Mouse (Mus musculus): Measurements from ENCODE around the gene Gbf1. TPM values are rescaled to one million over a fixed set of nuclear protein-coding genes. Genes with fewer than 3 reads are reported as not detected.
A peak's percentile ranks its signal among the peaks of the same experiment; 100 is the strongest.
"Not testable (repeated sequence)": the region's sequence is repeated elsewhere in the genome, so short reads cannot be mapped to it uniquely, and the experiment has no call there.

The Gbf1 gene
- polyA plus RNA-seq, 1 experiment: 61.8 TPM

- H3K4me2 ChIP-seq (ENCODE audit: low read depth): peak overlapping the region; percentile 98
- H3ac ChIP-seq (ENCODE audit: control insufficient read depth, insufficient read length): no peak overlapping the region
- no peaks in the 10 kb centered on the region for H3K27me3 ChIP-seq (ENCODE audit: control insufficient read depth, insufficient read depth, insufficient read length)
- H3K79me2 ChIP-seq (ENCODE audit: control insufficient read depth, insufficient read depth): peaks cover 17% of the 10 kb centered on the region
- no peaks in the 10 kb centered on the region for H3K36me3 ChIP-seq (ENCODE audit: control insufficient read depth, insufficient read depth)
- peak overlapping the region; percentile 34 for H3K4me3 ChIP-seq
- TF ChIP-seq MYOD1 (IDR thresholded peaks at IDR 0.05; ENCODE audit: control insufficient read depth in 1 of 3, insufficient read length in 2 of 3, low read depth in 2 of 3) (peak in 1 of 3 experiments; percentile 26), MYOG (IDR thresholded peaks at IDR 0.05; ENCODE audit: control insufficient read depth in 1 of 3, insufficient read depth in 1 of 3, insufficient read length in 2 of 3, low read depth in 2 of 3) (no peak)
Measured at GRCm38 (mm10) chr19:46149091-46149490, 3.2 kb upstream of the Gbf1 start.

- no peak overlapping the region for H3ac ChIP-seq (ENCODE audit: control insufficient read depth, insufficient read length)
- H3K4me2 ChIP-seq (ENCODE audit: low read depth): no peak overlapping the region
- no peaks in the 10 kb centered on the region for H3K27me3 ChIP-seq (ENCODE audit: control insufficient read depth, insufficient read depth, insufficient read length)
- no peak overlapping the region for H3K4me3 ChIP-seq
- H3K79me2 ChIP-seq (ENCODE audit: control insufficient read depth, insufficient read depth): peaks cover 30% of the 10 kb centered on the region
- H3K36me3 ChIP-seq (ENCODE audit: control insufficient read depth, insufficient read depth): peaks cover 32% of the 10 kb centered on the region
- TF ChIP-seq CEBPB (IDR thresholded peaks at IDR 0.05; ENCODE audit: insufficient read depth, poor library complexity, severe bottlenecking) (no peak), TCF12 (IDR thresholded peaks at IDR 0.05; ENCODE audit: insufficient read depth, poor library complexity, severe bottlenecking) (no peak), MYOD1 (IDR thresholded peaks at IDR 0.05; ENCODE audit: control insufficient read depth in 1 of 3, insufficient read length in 2 of 3, low read depth in 2 of 3) (peak in 2 of 3 experiments; percentile 65 to 91), E2F4 (IDR thresholded peaks at IDR 0.05; ENCODE audit: insufficient read depth) (no peak), POLR2A (IDR thresholded peaks at IDR 0.05; ENCODE audit: insufficient read length, low read depth) (no peak)
Measured at GRCm38 (mm10) chr19:46165950-46166349, 13.6 kb downstream of the Gbf1 start.

- H3K27me3 ChIP-seq (ENCODE audit: control insufficient read depth, insufficient read depth, insufficient read length); H3K4me3 ChIP-seq; H3K4me2 ChIP-seq (ENCODE audit: low read depth); H3ac ChIP-seq (ENCODE audit: control insufficient read depth, insufficient read length): not testable (repeated sequence)
- peaks cover 18% of the 10 kb centered on the region for H3K79me2 ChIP-seq (ENCODE audit: control insufficient read depth, insufficient read depth)
- H3K36me3 ChIP-seq (ENCODE audit: control insufficient read depth, insufficient read depth): peaks cover 44% of the 10 kb centered on the region
Measured at GRCm38 (mm10) chr19:46167169-46167568, 14.9 kb downstream of the Gbf1 start.

GRCm38 (mm10) chr19:46169396-46169795 lies 17.1 kb downstream of the Gbf1 start:
- H3ac ChIP-seq (ENCODE audit: control insufficient read depth, insufficient read length): no peak overlapping the region
- peaks cover 4% of the 10 kb centered on the region for H3K79me2 ChIP-seq (ENCODE audit: control insufficient read depth, insufficient read depth)
- H3K36me3 ChIP-seq (ENCODE audit: control insufficient read depth, insufficient read depth): peaks cover 34% of the 10 kb centered on the region
- TF ChIP-seq POLR2A (IDR thresholded peaks at IDR 0.05; ENCODE audit: insufficient read length, low read depth): no peak
- TF ChIP-seq MAX (IDR thresholded peaks at IDR 0.05; ENCODE audit: low read depth): no peak
- TF ChIP-seq SRF (IDR thresholded peaks at IDR 0.05; ENCODE audit: control insufficient read depth, insufficient read length, low read depth): no peak
- no peak for TF ChIP-seq CEBPB (IDR thresholded peaks at IDR 0.05; ENCODE audit: insufficient read depth, poor library complexity, severe bottlenecking)
- no peak for TF ChIP-seq MYOD1 (IDR thresholded peaks at IDR 0.05; ENCODE audit: control insufficient read depth in 1 of 3, insufficient read length in 2 of 3, low read depth in 2 of 3)
- TF ChIP-seq TCF3 (IDR thresholded peaks at IDR 0.05; ENCODE audit: insufficient read length, low read depth): no peak
- no peak overlapping the region for H3K4me3 ChIP-seq
- H3K27me3 ChIP-seq (ENCODE audit: control insufficient read depth, insufficient read depth, insufficient read length): no peaks in the 10 kb centered on the region
- no peak overlapping the region for H3K4me2 ChIP-seq (ENCODE audit: low read depth)

- peaks cover 29% of the 10 kb centered on the region for H3K36me3 ChIP-seq (ENCODE audit: control insufficient read depth, insufficient read depth)
- no peak overlapping the region for H3ac ChIP-seq (ENCODE audit: control insufficient read depth, insufficient read length)
- H3K4me3 ChIP-seq: no peak overlapping the region
- H3K79me2 ChIP-seq (ENCODE audit: control insufficient read depth, insufficient read depth): peaks cover 7% of the 10 kb centered on the region
- H3K27me3 ChIP-seq (ENCODE audit: control insufficient read depth, insufficient read depth, insufficient read length): no peaks in the 10 kb centered on the region
- no peak for TF ChIP-seq MYOD1 (IDR thresholded peaks at IDR 0.05; ENCODE audit: control insufficient read depth in 1 of 3, insufficient read length in 2 of 3, low read depth in 2 of 3)
- no peak for TF ChIP-seq E2F4 (IDR thresholded peaks at IDR 0.05; ENCODE audit: insufficient read depth)
- no peak for TF ChIP-seq POLR2A (IDR thresholded peaks at IDR 0.05; ENCODE audit: insufficient read length, low read depth)
- TF ChIP-seq REST (IDR thresholded peaks at IDR 0.05; ENCODE audit: insufficient read depth, insufficient read length): no peak
- TF ChIP-seq CEBPB (IDR thresholded peaks at IDR 0.05; ENCODE audit: insufficient read depth, poor library complexity, severe bottlenecking): no peak
- TF ChIP-seq TCF3 (IDR thresholded peaks at IDR 0.05; ENCODE audit: insufficient read length, low read depth): no peak
- no peak for TF ChIP-seq TCF12 (IDR thresholded peaks at IDR 0.05; ENCODE audit: insufficient read depth, poor library complexity, severe bottlenecking)
- TF ChIP-seq MYOG (IDR thresholded peaks at IDR 0.05; ENCODE audit: control insufficient read depth in 1 of 3, insufficient read depth in 1 of 3, insufficient read length in 2 of 3, low read depth in 2 of 3): no peak
- TF ChIP-seq MAX (IDR thresholded peaks at IDR 0.05; ENCODE audit: low read depth): no peak
- TF ChIP-seq SRF (IDR thresholded peaks at IDR 0.05; ENCODE audit: control insufficient read depth, insufficient read length, low read depth): no peak
- no peak for TF ChIP-seq USF1 (IDR thresholded peaks at IDR 0.05; ENCODE audit: low read depth)
- H3K4me2 ChIP-seq (ENCODE audit: low read depth): no peak overlapping the region
Measured at GRCm38 (mm10) chr19:46169913-46170312, 17.6 kb downstream of the Gbf1 start.

- Histone ChIP-seq H3K36me3 (ENCODE audit: control insufficient read depth, insufficient read depth) (peaks cover 22% of the 10 kb centered on the region), H3ac (ENCODE audit: control insufficient read depth, insufficient read length) (no peak overlapping the region), H3K4me3 (no peak overlapping the region), H3K4me2 (ENCODE audit: low read depth) (no peak overlapping the region), H3K79me2 (ENCODE audit: control insufficient read depth, insufficient read depth) (peaks cover 13% of the 10 kb centered on the region), H3K27me3 (ENCODE audit: control insufficient read depth, insufficient read depth, insufficient read length) (no peaks in the 10 kb centered on the region)
- no peak for TF ChIP-seq POLR2AphosphoS2 (IDR thresholded peaks at IDR 0.05; ENCODE audit: insufficient read length, low read depth)
- TF ChIP-seq MYOG (IDR thresholded peaks at IDR 0.05; ENCODE audit: control insufficient read depth in 1 of 3, insufficient read depth in 1 of 3, insufficient read length in 2 of 3, low read depth in 2 of 3): no peak
- TF ChIP-seq USF1 (IDR thresholded peaks at IDR 0.05; ENCODE audit: low read depth): no peak
- TF ChIP-seq MAX (IDR thresholded peaks at IDR 0.05; ENCODE audit: low read depth): no peak
- TF ChIP-seq CEBPB (IDR thresholded peaks at IDR 0.05; ENCODE audit: insufficient read depth, poor library complexity, severe bottlenecking): no peak
- TF ChIP-seq E2F4 (IDR thresholded peaks at IDR 0.05; ENCODE audit: insufficient read depth): no peak
- TF ChIP-seq TCF12 (IDR thresholded peaks at IDR 0.05; ENCODE audit: insufficient read depth, poor library complexity, severe bottlenecking): no peak
- no peak for TF ChIP-seq MYOD1 (IDR thresholded peaks at IDR 0.05; ENCODE audit: control insufficient read depth in 1 of 3, insufficient read length in 2 of 3, low read depth in 2 of 3)
- no peak for TF ChIP-seq REST (IDR thresholded peaks at IDR 0.05; ENCODE audit: insufficient read depth, insufficient read length)
- TF ChIP-seq SRF (IDR thresholded peaks at IDR 0.05; ENCODE audit: control insufficient read depth, insufficient read length, low read depth): no peak
- TF ChIP-seq TCF3 (IDR thresholded peaks at IDR 0.05; ENCODE audit: insufficient read length, low read depth): no peak
- TF ChIP-seq POLR2A (IDR thresholded peaks at IDR 0.05; ENCODE audit: insufficient read length, low read depth): no peak
Measured at GRCm38 (mm10) chr19:46172541-46172940, 20.2 kb downstream of the Gbf1 start.
